Mouse (Mus musculus) erythroblast, embryonic 14.5 days (primary cell): ENCODE measurements around the gene Plagl1. TPM values are rescaled to one million over a fixed set of nuclear protein-coding genes. Genes with fewer than 3 reads are reported as not detected.

Source experiments
- H3K27me3 ChIP-seq: 2 replicates; pipeline ENCODE4 v1.6.1; 2012; ENCODE audit warnings: inconsistent platforms; ENCODE audit not compliant: control insufficient read depth
- H3K36me3 ChIP-seq: 2 replicates; pipeline ENCODE4 v1.6.1; 2012; ENCODE audit warnings: mild to moderate bottlenecking, inconsistent platforms; ENCODE audit not compliant: control insufficient read depth
- H3K4me1 ChIP-seq: 2 replicates; pipeline ENCODE4 v1.6.1; 2012; ENCODE audit warnings: inconsistent platforms; ENCODE audit not compliant: control insufficient read depth
- H3K4me3 ChIP-seq: replicated peaks from 2 replicates; pipeline ENCODE3; 2012; ENCODE audit warnings: moderate library complexity, mild to moderate bottlenecking, inconsistent platforms
- H3K9me3 ChIP-seq: 2 replicates; pipeline ENCODE4 v1.6.1; 2012; ENCODE audit warnings: low read length, inconsistent platforms, mixed read lengths; ENCODE audit not compliant: control insufficient read depth
- GATA1 ChIP-seq: IDR thresholded peaks from 2 replicates; pipeline ENCODE4 v1.6.1; 2012; ENCODE audit warnings: low read length, inconsistent platforms, mixed read lengths
- TAL1 ChIP-seq: IDR thresholded peaks from 3 replicates; pipeline ENCODE4 v1.6.1; 2012; ENCODE audit warnings: low read length, inconsistent platforms, mixed read lengths
- polyA plus RNA-seq: library from polyadenylated mRNA; stranded (reverse); fragments of >175 nt; gene quantifications from 2 replicates; pipeline ENCODE4 v1.2.3, GENCODE M21; 2012

Plagl1 gene
- polyA plus RNA-seq, 1 experiment = 0.02 TPM

GRCm38 (mm10) chr10:13118024-13118769 is 57.9 kb downstream of the Plagl1 start:
- TF ChIP-seq GATA1 (no peak), TAL1 (no peak)
- H3K9me3 ChIP-seq = no peaks in the 10 kb centered on the region
- H3K27me3 ChIP-seq = no peaks in the 10 kb centered on the region
- no peak overlapping the region for H3K4me3 ChIP-seq
- no peaks in the 10 kb centered on the region for H3K4me1 ChIP-seq
- no peaks in the 10 kb centered on the region for H3K36me3 ChIP-seq

GRCm38 (mm10) chr10:13118770-13119102 is 58.4 kb downstream of the Plagl1 start:
- Histone ChIP-seq H3K9me3 (no peaks in the 10 kb centered on the region), H3K4me3 (no peak overlapping the region), H3K4me1 (no peaks in the 10 kb centered on the region), H3K27me3 (no peaks in the 10 kb centered on the region), H3K36me3 (no peaks in the 10 kb centered on the region)
- TF ChIP-seq GATA1 = no peak
- TF ChIP-seq TAL1 = no peak

- no peak for TF ChIP-seq TAL1
- TF ChIP-seq GATA1 = no peak
Measured at GRCm38 (mm10) chr10:13119300-13119699, 59.0 kb downstream of the Plagl1 start.

GRCm38 (mm10) chr10:13125811-13126210 is 65.5 kb downstream of the Plagl1 start:
- no peaks in the 10 kb centered on the region for H3K36me3 ChIP-seq
- no peaks in the 10 kb centered on the region for H3K4me1 ChIP-seq
- H3K9me3 ChIP-seq = no peaks in the 10 kb centered on the region
- H3K27me3 ChIP-seq = no peaks in the 10 kb centered on the region
- TF ChIP-seq TAL1 (no peak), GATA1 (no peak)
- no peak overlapping the region for H3K4me3 ChIP-seq

More at GRCm38 (mm10) chr10:13119300-13119699, 59.0 kb downstream of the Plagl1 start:
- Histone ChIP-seq H3K4me3 (no peak overlapping the region), H3K4me1 (no peaks in the 10 kb centered on the region), H3K36me3 (no peaks in the 10 kb centered on the region), H3K9me3 (no peaks in the 10 kb centered on the region), H3K27me3 (no peaks in the 10 kb centered on the region)

GRCm38 (mm10) chr10:13127335-13127734 is 67.0 kb downstream of the Plagl1 start:
- Histone ChIP-seq H3K4me1 (no peaks in the 10 kb centered on the region), H3K9me3 (no peaks in the 10 kb centered on the region), H3K36me3 (no peaks in the 10 kb centered on the region), H3K4me3 (no peak overlapping the region), H3K27me3 (no peaks in the 10 kb centered on the region)
- no peak for TF ChIP-seq GATA1
- no peak for TF ChIP-seq TAL1

- Histone ChIP-seq H3K36me3 (no peaks in the 10 kb centered on the region), H3K9me3 (no peaks in the 10 kb centered on the region), H3K4me3 (no peak overlapping the region), H3K27me3 (no peaks in the 10 kb centered on the region), H3K4me1 (no peaks in the 10 kb centered on the region)
- TF ChIP-seq GATA1 (no peak), TAL1 (no peak)
Measured at GRCm38 (mm10) chr10:13127946-13128345, 67.6 kb downstream of the Plagl1 start.

GRCm38 (mm10) chr10:13133850-13134249 is 73.5 kb downstream of the Plagl1 start:
- Histone ChIP-seq H3K27me3 (no peaks in the 10 kb centered on the region), H3K4me3 (no peak overlapping the region), H3K36me3 (no peaks in the 10 kb centered on the region), H3K4me1 (no peaks in the 10 kb centered on the region), H3K9me3 (no peaks in the 10 kb centered on the region)
- TF ChIP-seq GATA1 (no peak), TAL1 (no peak)

GRCm38 (mm10) chr10:13135276-13135675 is 75.0 kb downstream of the Plagl1 start:
- TF ChIP-seq TAL1 (no peak), GATA1 (no peak)
- H3K9me3 ChIP-seq = no peaks in the 10 kb centered on the region
- H3K4me3 ChIP-seq = no peak overlapping the region
- no peaks in the 10 kb centered on the region for H3K4me1 ChIP-seq
- no peaks in the 10 kb centered on the region for H3K36me3 ChIP-seq
- H3K27me3 ChIP-seq = no peaks in the 10 kb centered on the region

GRCm38 (mm10) chr10:13135751-13136150 is 75.4 kb downstream of the Plagl1 start:
- Histone ChIP-seq H3K9me3 (no peaks in the 10 kb centered on the region), H3K4me1 (no peaks in the 10 kb centered on the region), H3K27me3 (no peaks in the 10 kb centered on the region), H3K36me3 (no peaks in the 10 kb centered on the region), H3K4me3 (no peak overlapping the region)
- TF ChIP-seq TAL1 = no peak
- TF ChIP-seq GATA1 = no peak

GRCm38 (mm10) chr10:13137906-13138305 is 77.6 kb downstream of the Plagl1 start:
- H3K9me3 ChIP-seq = no peaks in the 10 kb centered on the region
- H3K4me1 ChIP-seq = no peaks in the 10 kb centered on the region
- no peaks in the 10 kb centered on the region for H3K36me3 ChIP-seq
- H3K27me3 ChIP-seq = no peaks in the 10 kb centered on the region
- TF ChIP-seq TAL1 = no peak
- TF ChIP-seq GATA1 = no peak
- H3K4me3 ChIP-seq = no peak overlapping the region
